Mouse (Mus musculus) hindbrain, postnatal 0 days (tissue): ENCODE measurements around the gene Lin7c. TPM values are rescaled to one million over a fixed set of nuclear protein-coding genes. Genes with fewer than 3 reads are reported as not detected.

ENCODE experiments used
- ATAC-seq: fragments of 200-750 bp; cut with Nextera tagmentation; 2 replicates; pipeline ENCODE4 v1.8.0; 2017; ENCODE audit warnings: mild to moderate bottlenecking, moderate TSS enrichment, moderate library complexity
- DNase-seq: peaks from one replicate; pipeline ENCODE4 v3.0.0-alpha.2; 2015; ENCODE audit warnings: low spot score
- H3K27ac ChIP-seq: fragments of 300-500 bp; sonication (generic); 2 replicates; pipeline ENCODE4 v1.5.1; 2014; ENCODE audit warnings: mild to moderate bottlenecking
- H3K27me3 ChIP-seq: fragments of 300-500 bp; sonication (generic); 2 replicates; pipeline ENCODE4 v1.6.1; 2014; ENCODE audit warnings: low read length, mixed read lengths; ENCODE audit not compliant: insufficient read depth
- H3K36me3 ChIP-seq: fragments of 300-500 bp; sonication (generic); 2 replicates; pipeline ENCODE4 v1.6.1; 2014; ENCODE audit warnings: low read length, mixed read lengths; ENCODE audit not compliant: insufficient read depth
- H3K4me1 ChIP-seq: fragments of 300-500 bp; sonication (generic); 2 replicates; pipeline ENCODE4 v1.6.1; 2014; ENCODE audit warnings: antibody characterized with exemption, low read length, mixed read lengths; ENCODE audit not compliant: insufficient read depth
- H3K4me2 ChIP-seq: fragments of 300-500 bp; sonication (generic); 2 replicates; pipeline ENCODE4 v1.6.1; 2014; ENCODE audit warnings: low read depth, mild to moderate bottlenecking, low read length, moderate library complexity, mixed read lengths
- H3K4me3 ChIP-seq: fragments of 300-500 bp; sonication (generic); 2 replicates; pipeline ENCODE4 v1.5.1; 2014; ENCODE audit warnings: low read length
- H3K9ac ChIP-seq: fragments of 300-500 bp; sonication (generic); replicated peaks from 2 replicates; pipeline ENCODE4 v1.6.1; 2014; ENCODE audit warnings: mild to moderate bottlenecking, low read length, moderate library complexity, mixed read lengths
- H3K9me3 ChIP-seq: fragments of 300-500 bp; sonication (generic); 2 replicates; pipeline ENCODE4 v1.6.1; 2016; ENCODE audit warnings: low read length, mixed read lengths
- CTCF ChIP-seq: IDR thresholded peaks from 2 replicates; pipeline ENCODE4 v1.5.1; 2016; ENCODE audit warnings: antibody characterized with exemption, control low read depth, low read depth
- WGBS: fragments of 180-500 bp; shearing (Covaris S2); extraction: QIAGEN DNeasy Blood & Tissue Kit; methylation state at CpG from one replicate; pipeline ENCODE4 v1.1.7; 2014; 5-methylcytosine and 5-hydroxymethylcytosine counted together
- polyA plus RNA-seq: library from polyadenylated mRNA; unstranded; fragments of >200 nt; fragmentation: Nextera tagmentation; extraction: Ambion mirVana; gene quantifications from 2 replicates; pipeline ENCODE4 v1.2.1, GENCODE M21; 2015
- total RNA-seq: library from RNA; depleted of rRNA; stranded (reverse); fragments of >200 nt; gene quantifications from 2 replicates; pipeline ENCODE4 v1.2.3, GENCODE M21; 2014

The Lin7c gene
- total and polyA plus RNA-seq, 2 experiments from 2014 or later = 147 to 158 TPM

DNA sequence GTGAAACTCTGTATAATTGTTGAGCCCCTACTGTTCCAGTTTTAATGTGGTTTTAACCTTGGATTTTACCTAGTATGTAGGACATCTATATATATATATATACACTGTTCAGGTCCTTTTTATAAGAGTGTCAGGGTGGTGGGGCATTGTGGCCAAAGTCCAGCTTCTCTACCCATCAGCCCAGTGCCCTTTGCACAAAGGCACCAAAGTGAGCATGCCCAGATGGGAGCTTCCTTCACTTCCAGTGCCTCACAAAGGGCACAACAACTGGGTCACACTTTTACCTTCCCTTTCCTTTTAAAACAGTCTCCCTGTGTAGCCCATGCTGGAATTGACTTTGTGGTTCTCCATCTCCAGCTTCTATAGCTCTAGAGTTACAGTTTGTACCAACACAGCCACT is 23.9 kb downstream of the Lin7c start:
- Histone ChIP-seq H3K4me1 (peaks cover 9% of the 10 kb centered on the region; the same call in 1 of the 2 replicates), H3K4me3 (no peak overlapping the region), H3K27ac (no peak overlapping the region), H3K27me3 (no peaks in the 10 kb centered on the region), H3K9ac (no peak overlapping the region), H3K4me2 (no peak overlapping the region), H3K36me3 (no peaks in the 10 kb centered on the region), H3K9me3 (no peaks in the 10 kb centered on the region)
- DNase-seq (no peak), ATAC-seq (no peak)
- TF ChIP-seq CTCF = no peak

DNA sequence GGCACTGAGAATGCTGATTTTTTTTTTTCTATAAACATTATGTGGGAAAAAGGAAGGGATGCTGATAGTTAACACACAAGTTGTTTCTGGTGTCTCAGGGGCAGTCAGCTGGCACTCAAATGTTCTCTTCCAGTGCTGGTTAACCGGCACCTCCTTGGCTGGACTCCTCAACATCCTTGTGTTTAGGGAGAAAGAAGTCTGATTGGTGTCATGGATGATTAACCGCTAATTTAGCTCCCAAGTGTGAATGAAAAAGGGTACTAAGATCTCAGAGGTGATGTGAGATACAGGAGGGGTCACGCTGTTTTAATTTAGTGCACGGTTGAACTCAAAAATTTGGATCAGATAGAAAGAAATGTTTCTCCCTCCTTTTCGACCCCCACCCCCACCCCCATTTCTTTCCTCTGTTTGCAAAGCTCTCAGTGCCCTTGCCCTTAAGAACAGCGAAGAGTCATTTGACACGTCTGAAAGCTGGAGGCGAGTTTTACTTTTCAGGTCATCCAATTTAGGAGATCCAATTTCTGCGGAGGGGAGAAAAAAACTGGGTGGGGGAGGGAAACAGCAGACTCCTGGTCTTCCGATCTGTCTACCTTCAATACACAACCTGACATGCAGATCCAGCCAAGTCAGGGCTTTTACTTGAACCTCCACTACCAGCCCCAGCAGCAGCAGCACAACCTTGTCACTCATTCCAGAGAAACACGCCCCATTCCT is 26.3 kb downstream of the Lin7c start:
- Histone ChIP-seq H3K4me3 (peak overlapping the region; percentile 75), H3K36me3 (no peaks in the 10 kb centered on the region), H3K4me2 (peak overlapping the region; percentile 66), H3K27me3 (no peaks in the 10 kb centered on the region), H3K4me1 (peaks cover 9% of the 10 kb centered on the region; the same call in 1 of the 2 replicates), H3K9me3 (no peaks in the 10 kb centered on the region), H3K9ac (peak overlapping the region; percentile 81; the same call in 1 of the 2 replicates), H3K27ac (peak overlapping the region; percentile 90; the same call in 1 of the 2 replicates)
- peak; percentile 11; the same call in 1 of the 2 replicates for ATAC-seq
- no peak for TF ChIP-seq CTCF
- WGBS = 6% methylated on average over 11 of the region's 11 CpGs
- DNase-seq = no peak

DNA sequence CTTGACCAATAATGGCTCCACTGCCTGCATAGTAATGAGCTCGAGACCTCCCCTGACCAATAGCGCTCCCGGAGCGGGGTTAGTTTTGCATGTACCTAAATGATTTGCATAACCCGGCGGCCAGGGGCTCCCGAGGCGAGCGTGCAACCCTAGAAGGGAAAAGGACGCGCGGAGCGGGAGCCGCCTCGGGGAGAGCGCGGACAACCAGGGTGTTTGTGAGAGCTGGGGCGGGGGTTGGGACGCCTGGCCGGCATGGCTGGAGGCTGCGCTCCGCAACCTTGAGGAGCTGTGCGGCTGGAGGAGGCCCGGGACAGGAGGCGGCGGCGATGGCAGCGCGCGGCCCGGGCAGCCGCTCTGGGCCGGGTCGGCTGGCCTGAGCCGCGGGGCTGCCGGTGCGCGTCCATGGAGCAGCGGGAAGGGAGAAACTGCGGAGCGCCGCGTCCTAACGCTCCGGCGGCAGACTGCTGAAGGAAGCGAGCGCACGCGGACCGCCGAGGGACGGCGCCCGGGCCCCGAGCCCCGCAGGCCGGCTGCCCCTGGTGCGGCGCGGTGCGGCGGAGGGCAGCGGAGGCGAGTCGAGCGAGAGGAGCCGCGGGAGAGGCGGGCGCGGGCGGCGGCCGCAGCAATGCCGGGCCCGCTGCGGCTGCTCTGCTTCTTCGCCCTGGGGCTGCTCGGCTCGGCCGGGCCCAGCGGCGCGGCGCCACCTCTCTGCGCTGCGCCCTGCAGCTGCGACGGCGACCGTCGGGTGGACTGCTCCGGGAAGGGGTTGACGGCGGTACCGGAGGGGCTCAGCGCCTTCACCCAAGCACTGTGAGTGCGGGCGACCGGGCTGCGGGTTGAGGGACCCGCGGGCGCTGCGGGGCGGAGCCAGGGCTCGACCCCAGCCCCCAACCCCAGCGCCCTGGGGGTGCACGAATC is 27.1 kb downstream of the Lin7c start, which contains the start of gene Lgr4:
Gene Lgr4 (plus strand): TSS at position 152 of the 918 bp plus-strand sequence.
- H3K27me3 ChIP-seq = no peaks in the 10 kb centered on the region
- peak; percentile 96 for DNase-seq
- H3K9ac ChIP-seq = peak within 1 kb of the TSS; percentile 81
- H3K4me3 ChIP-seq = peak within 1 kb of the TSS; percentile 75
- H3K27ac ChIP-seq = peak within 1 kb of the TSS; percentile 90
- no peaks in the 10 kb centered on the region for H3K36me3 ChIP-seq
- TF ChIP-seq CTCF = no peak
- H3K4me2 ChIP-seq = peak within 1 kb of the TSS; percentile 66
- peak; percentile 98 for ATAC-seq
- WGBS = 1% methylated on average over 82 of the region's 111 CpGs
- no peaks in the 10 kb centered on the region for H3K9me3 ChIP-seq
- H3K4me1 ChIP-seq = peaks cover 9% of the 10 kb centered on the region; the same call in 1 of the 2 replicates

- no peaks in the 10 kb centered on the region for H3K9me3 ChIP-seq
- H3K9ac ChIP-seq = peak overlapping the region; percentile 81
- WGBS = 8% methylated on average over 22 of the region's 22 CpGs
- peak overlapping the region; percentile 66 for H3K4me2 ChIP-seq
- peaks cover 9% of the 10 kb centered on the region; the same call in 1 of the 2 replicates for H3K4me1 ChIP-seq
- H3K36me3 ChIP-seq = no peaks in the 10 kb centered on the region
- DNase-seq (peak; percentile 26), ATAC-seq (no peak)
- peak overlapping the region; percentile 90; the same call in 1 of the 2 replicates for H3K27ac ChIP-seq
- no peaks in the 10 kb centered on the region for H3K27me3 ChIP-seq
- peak overlapping the region; percentile 75 for H3K4me3 ChIP-seq
- no peak for TF ChIP-seq CTCF
Measured at GRCm38 (mm10) chr2:109918592-109919262, 28.1 kb downstream of the Lin7c start.

GRCm38 (mm10) chr2:109920471-109920870 is 29.8 kb downstream of the Lin7c start:
- no peaks in the 10 kb centered on the region for H3K36me3 ChIP-seq
- DNase-seq (no peak), ATAC-seq (no peak)
- peak overlapping the region; percentile 66 for H3K4me2 ChIP-seq
- peaks cover 9% of the 10 kb centered on the region; the same call in 1 of the 2 replicates for H3K4me1 ChIP-seq
- H3K9me3 ChIP-seq = no peaks in the 10 kb centered on the region
- H3K27me3 ChIP-seq = no peaks in the 10 kb centered on the region
- H3K4me3 ChIP-seq = peak overlapping the region; percentile 11
- WGBS = 56% methylated on average over 7 of the region's 7 CpGs
- H3K9ac ChIP-seq = no peak overlapping the region
- no peak overlapping the region for H3K27ac ChIP-seq
- TF ChIP-seq CTCF = no peak
